Mouse (Mus musculus) limb, embryonic 15.5 days (tissue): ENCODE data around the gene Mpo. TPM values are rescaled to one million over a fixed set of nuclear protein-coding genes. Genes with fewer than 3 reads are reported as not detected.

Experiments used
- microRNA counts: library from miRNA; unstranded; fragments of <30 nt; microRNA quantifications from one replicate; lab custom pipeline; 2016
- microRNA-seq: library from miRNA; unstranded; fragments of <30 nt; microRNA quantifications from one replicate; pipeline ENCODE4, GENCODE M21; 2016
- polyA plus RNA-seq: library from polyadenylated mRNA; unstranded; fragments of >200 nt; fragmentation: Nextera tagmentation; extraction: Ambion mirVana; gene quantifications from 2 replicates; pipeline ENCODE4 v1.2.1, GENCODE M21; 2015

Gene Mpo
- polyA plus RNA-seq, 1 experiment from 2014 or later: 1.5 TPM

MicroRNAs within 50 kb of the gene (microRNA counts, 519-probe panel; counts per million panel counts)
- microRNA mmu-miR-142-3p (lab: Ali Mortazavi, UCI): 3,356 counts per million, percentile 79 among the panel's probes with 10 or more counts
- microRNA mmu-miR-142-5p (lab: Ali Mortazavi, UCI): 3,164 counts per million, percentile 74 among the panel's probes with 10 or more counts

Small RNA genes within 50 kb of the gene (microRNA-seq; reads per million reads assigned to microRNA genes)
- gene Mir142 (not detected), gene Mir142b (not detected)

Other genes with a start within 250 kb of the Mpo start
- not detected in 2 replicates for gene Gm11492, start 226.9 kb upstream of the Mpo start, polyA plus RNA-seq
- 25.5 and 46.6 TPM in 2 replicates for gene Sept4, start 224.7 kb upstream of the Mpo start, polyA plus RNA-seq
- 25.9 and 27.9 TPM in 2 replicates for gene Mtmr4, start 201.4 kb upstream of the Mpo start, polyA plus RNA-seq
- 0.14 and 0.22 TPM in 2 replicates for gene Hsf5, start 176.4 kb upstream of the Mpo start, polyA plus RNA-seq
- 7.8 and 9.3 TPM in 2 replicates for gene Rnf43, start 130.9 kb upstream of the Mpo start, polyA plus RNA-seq
- 135 and 155 TPM in 2 replicates for gene Supt4a, start 56.0 kb upstream of the Mpo start, polyA plus RNA-seq
- gene Tspoap1, start 33.0 kb upstream of the Mpo start, polyA plus RNA-seq: 1.4 and 1.5 TPM in 2 replicates
- gene Lpo, start 34.7 kb downstream of the Mpo start, polyA plus RNA-seq: 0.11 and 0.12 TPM in 2 replicates
- 15.5 and 16.8 TPM in 2 replicates for gene Mks1, start 59.6 kb downstream of the Mpo start, polyA plus RNA-seq
- 0.10 and 0.29 TPM in 2 replicates for gene Epx, start 82.0 kb downstream of the Mpo start, polyA plus RNA-seq
- gene Olfr462, start 98.7 kb downstream of the Mpo start, polyA plus RNA-seq: not detected in 2 replicates
- gene Olfr463, start 103.8 kb downstream of the Mpo start, polyA plus RNA-seq: not detected in 2 replicates
- gene Olfr464, start 127.4 kb downstream of the Mpo start, polyA plus RNA-seq: not detected in 2 replicates
- gene Dynll2, start 194.0 kb downstream of the Mpo start, polyA plus RNA-seq: 14.8 and 17.0 TPM in 2 replicates